Mouse (Mus musculus) cerebellum, postnatal 4 days (tissue): ENCODE results near the gene Maml2.

Source experiments
- DNase-seq, 2 experiments: peaks; one replicate each; pipeline ENCODE4 v3.0.0; 2022; ENCODE audit warnings: low spot score in 2 of 2, mixed read lengths in 1 of 2

Gene Maml2

DNA sequence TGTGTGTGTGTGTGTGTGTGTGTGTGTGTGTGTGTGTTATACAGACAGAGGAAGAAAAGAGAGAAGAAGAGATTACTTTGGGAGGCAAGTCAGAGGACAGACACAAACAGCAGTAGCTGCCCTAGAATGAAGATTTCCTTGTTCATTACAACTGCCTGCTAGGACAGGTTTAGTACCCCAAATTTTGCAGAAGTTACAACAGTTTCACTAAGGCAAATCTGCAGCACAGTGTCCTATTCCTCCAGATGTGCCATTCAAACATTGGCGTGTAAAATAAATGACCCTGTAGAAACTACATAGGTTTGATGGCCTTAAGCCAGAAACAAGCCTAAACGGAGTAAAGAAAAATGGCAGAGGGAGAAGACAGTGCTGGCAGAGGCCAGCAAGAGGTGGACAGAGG is 195.1 kb downstream of the Maml2 start:
- DNase-seq, result no peak

DNA sequence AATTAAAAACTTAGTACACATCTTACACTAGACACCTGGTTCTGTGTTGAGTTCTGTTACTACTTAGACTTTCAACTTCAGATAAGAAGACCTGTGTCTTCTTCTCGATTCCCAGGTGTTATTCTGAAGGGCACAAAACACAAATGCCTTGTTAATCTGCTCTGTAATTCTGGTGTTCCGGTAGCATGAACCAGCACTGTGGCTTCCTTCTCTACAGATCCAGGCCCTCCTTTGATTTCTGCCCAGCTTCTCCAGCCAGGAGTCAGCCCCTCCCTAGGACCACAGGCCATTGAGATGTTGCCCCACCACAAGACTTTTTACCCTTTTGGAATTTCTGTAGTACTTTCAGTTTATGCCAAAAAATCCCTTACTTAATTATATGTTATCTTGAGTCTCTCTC is 196.0 kb downstream of the Maml2 start:
- DNase-seq, result no peak

DNA sequence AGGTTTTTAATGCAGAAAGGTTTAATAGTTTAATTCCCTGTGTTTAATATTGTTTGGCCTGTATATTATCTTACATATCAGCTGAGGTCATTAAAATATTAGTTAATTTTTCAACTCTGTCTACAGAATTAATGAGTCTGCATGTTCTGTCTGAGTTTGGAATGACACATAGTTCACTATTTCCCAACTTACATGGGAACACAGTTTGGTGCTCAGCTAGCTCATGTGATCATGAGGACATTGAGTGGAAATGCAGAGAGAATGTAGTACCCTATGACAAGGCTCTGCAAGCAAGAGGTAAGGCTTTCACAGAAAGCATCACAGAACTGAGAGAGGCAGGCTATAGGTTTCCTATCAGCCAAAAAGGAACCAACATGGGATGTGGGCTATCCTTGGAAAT is 197.8 kb downstream of the Maml2 start:
- no peak for DNase-seq

DNA sequence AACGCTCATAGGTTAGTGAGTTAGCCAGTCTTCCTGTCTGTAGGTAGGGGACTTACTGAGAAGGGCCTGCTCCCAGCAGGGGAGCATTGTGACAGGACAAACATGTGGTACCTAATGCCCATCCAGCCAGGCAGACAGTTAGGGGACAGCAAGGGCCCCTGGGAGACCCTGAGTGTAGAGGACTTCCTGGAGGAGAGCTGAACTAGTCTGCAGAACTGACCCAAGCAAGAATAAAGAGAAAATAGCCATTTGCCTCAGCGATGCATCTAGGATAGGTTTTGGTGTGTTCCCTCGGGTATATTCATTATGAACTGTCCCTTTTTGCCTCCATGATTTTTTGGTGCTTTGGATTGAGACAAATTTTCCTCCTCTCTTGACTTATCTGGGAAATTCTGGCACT is 199.3 kb downstream of the Maml2 start:
- DNase-seq, result no peak

DNA sequence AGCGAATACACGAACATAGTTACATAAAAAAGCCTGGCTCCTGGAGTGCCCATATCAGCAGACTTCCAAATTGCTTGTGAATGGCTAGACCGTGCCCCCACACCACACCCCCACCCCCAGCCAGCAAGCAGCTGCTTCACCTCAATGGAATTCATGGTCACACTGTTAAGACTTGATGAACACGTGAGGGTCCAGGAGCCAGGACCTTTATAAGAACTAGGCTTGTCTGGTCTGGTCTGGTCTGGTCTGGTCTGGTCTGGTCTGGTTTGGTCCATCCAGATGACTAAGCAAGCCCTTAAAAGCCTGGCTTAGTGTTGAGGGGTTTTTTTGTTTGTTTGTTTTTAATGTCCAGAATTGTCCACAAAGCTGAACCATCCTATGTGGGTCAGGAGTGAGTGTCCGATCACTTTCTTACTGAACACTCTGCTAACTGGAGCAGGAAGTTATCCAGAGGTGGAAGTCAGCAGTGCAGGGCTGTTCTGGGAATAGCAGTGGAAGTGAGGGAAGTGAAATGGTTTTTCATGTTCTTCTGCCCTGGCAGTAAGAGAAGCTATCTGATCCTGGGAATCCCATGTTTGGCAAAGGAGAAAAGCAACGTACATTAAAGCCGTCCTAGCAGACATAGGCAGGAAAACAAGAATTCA is 200.1 kb downstream of the Maml2 start:
- DNase-seq, result no peak

DNA sequence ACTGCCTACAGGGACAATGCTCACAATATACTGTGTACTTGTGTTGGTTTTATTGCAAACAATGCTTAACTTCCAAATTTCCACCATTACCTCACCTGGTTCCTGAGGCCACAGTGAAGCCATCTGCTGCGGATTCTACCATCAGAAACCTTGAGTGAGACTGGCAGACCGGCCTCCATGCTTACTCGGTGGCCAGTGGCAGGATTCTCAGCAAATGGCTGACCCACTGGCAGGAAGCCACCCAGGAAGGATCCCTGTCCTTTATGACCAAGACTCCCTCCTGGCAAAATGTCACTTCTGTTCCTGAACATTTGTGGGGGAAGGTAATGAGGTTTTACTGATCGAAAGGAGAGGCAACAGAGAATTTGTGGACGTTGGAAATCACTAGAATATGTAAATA is 202.3 kb downstream of the Maml2 start:
- DNase-seq, result no peak

DNA sequence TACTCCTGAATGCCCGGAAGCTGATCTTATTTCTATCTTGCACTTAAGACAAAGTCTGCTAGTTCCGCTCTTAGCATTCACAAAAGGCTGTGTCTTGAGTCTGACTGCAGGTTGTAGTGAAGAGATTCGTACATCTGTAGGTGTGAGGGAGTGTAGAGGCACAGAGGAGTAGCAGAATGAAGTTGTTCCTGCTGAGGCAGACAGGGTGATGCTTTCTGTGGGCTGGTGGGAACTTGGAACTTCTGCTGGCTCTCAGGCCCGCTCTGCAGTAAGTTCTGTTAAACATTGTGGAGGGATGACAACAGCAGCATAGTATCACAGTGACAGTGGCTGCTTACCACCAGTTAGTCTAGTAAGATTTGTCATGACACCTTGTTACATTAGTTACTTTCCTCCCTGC is 207.3 kb downstream of the Maml2 start:
- DNase-seq, result no peak

DNA sequence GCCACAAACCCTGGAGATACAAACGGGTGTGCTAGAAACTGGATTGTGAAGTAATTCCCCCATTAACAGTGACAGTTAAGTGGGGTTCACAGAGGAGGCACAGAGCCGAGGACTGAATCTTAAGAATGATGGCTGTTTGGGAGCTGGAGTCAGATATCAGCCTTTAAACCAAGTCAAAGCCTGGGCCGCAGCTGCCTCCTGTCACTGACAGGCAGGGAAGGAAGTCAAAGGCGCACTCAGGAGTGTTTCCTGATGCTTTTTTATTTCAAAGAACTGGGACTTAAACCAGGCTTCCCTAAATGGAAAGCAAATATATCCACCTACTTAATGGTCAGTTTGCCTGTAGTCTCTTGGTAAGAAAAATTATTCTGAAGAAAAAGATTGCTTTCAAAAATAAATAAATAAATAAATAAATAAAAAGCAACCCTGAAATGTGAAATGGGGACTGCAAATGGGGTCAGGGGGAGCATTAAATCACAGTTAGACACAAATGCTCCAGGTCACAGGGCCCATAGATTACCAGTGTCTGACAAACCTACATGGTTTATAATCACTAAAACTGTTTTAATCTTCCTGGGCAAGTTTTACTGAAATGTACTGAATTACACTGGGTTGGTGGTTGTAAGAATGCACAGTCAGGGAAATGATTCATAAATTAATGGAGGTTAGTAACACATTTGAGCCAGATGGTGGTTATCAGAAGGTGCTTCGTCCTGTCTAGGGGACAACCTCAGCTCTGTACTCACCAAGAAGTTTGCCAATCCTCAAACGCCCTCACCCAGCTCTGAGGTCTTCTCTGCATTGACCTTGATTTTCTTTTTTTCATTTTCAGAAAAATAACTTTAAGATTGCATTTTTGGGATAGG is 209.4 kb downstream of the Maml2 start:
- DNase-seq, result no peak

DNA sequence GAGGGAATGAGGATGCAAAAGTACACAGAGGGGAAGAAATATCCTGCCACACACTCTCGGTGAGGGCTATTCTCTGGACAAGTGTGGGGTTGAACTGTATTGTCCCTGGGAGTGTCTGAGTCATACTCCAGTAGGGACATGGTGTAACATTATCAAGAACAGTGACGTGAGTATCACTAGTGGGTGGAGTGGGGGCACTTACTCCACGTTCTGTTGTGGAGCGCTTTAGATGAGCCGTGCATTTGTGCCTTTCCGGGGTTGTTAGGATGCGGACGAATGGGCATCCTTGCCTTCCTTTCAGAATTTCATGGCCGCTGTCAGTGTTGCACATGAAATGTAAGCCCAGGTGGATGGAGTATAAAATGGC is 210.0 kb downstream of the Maml2 start:
- DNase-seq, result no peak

DNA sequence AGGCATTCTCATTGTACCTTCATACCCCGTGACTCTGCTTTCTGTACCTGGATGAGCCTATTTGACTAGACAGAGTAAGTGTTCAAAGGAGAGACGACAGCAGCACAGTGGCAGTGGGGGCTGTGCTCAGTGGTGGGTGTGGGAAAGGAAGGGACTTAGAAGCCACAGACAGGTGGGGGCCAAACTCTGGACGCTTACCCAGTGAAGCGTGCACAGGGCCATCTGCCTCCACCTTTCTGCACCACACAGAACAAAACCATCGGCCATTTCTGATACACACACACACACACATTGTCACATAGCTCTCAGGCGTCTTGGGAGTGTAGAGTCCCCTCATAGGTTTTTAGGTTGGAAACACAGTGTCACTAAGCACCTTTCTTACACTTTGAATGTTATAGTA is 212.0 kb downstream of the Maml2 start:
- DNase-seq, result peak in 1 of 2 experiments; percentile 27

DNA sequence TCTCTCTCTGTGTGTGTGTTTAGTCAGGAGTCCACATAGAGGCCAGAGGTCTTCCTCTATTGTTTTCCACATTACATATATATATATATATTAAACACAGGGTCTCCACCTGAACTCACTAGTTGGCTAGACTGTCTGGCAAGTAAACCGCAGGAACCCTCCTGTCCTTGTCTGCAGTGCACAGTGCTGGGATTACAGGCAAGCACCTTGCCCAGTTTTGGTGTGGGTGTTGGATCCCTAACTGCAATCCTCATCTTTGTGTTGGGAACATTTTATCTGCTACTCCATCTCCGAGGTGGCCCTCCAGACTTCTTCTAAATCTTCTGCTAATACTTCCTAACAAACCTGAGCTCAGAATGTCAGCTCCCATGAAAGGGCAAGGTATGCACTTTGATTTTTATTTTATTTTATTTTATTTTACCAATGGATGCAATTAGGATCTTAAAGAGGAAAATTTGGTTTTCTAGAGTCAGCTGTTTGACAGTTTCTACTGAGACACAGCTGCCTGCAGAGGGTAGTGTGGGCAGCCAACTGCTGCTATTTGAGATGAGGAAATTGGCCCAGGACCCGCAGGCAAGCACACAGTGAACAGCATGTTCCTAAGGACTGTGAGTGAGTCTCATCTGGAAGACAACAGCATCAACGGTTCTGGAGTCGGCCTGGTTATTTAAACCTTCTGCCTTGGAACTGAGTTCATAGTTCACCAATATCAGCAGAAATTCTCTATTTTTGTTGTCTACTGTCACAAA is 213.0 kb downstream of the Maml2 start:
- no peak for DNase-seq

DNA sequence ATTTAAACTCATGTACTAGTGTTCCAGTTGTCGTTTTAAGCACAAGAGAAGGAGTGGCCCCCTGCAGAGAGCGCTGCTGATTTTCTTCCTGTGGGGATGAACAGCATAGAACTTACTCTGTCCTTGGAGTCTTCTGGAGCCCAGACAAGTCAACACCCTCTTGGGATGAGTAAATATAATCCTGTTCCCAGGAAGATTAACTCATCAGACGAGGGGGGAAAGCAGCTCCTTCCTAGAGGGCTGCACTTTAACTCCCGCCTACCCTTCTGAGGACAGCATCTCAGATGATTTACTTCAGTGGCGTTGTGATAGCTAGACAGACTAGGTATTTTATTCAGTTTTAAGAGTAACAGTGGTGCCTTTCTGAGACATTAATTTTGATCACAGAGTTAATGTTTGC is 215.4 kb downstream of the Maml2 start:
- no peak for DNase-seq

DNA sequence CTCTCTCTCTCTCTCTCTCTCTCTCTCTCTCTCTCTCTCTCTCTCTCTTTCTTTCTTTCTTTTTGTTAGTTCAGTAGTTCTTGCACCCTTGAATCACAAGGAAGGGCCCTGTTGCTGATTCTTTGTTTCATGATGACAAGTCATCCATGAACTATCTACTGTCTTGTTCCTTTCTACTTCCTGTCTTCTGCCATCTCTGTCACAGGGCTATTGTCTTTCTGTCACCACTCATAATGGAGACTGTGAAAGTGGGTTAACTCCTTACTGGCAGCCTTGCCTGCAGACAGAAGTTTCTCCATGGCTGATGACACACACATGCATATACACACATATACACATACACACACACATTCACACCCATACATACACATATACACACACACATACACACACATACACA is 216.7 kb downstream of the Maml2 start:
- no peak for DNase-seq

DNA sequence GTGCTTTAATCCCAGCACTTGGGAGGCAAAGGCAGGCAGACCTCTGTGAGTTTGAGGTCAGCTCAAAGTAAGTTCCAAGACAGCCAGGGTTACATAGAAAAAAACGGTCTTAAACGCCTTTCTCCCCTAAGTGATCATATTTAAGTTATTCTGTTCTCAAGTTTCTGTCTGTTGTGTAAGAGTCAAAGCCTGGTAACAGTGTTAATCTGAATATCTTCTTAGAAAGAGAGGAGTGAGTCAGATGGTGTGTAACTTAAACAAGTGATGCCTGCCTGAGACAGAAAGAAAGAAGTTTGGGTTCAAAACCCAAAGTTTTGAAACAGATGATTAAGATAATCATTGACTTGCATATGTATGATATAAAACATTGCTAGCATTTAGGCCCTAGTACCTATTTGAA is 218.2 kb downstream of the Maml2 start:
- DNase-seq, result no peak

DNA sequence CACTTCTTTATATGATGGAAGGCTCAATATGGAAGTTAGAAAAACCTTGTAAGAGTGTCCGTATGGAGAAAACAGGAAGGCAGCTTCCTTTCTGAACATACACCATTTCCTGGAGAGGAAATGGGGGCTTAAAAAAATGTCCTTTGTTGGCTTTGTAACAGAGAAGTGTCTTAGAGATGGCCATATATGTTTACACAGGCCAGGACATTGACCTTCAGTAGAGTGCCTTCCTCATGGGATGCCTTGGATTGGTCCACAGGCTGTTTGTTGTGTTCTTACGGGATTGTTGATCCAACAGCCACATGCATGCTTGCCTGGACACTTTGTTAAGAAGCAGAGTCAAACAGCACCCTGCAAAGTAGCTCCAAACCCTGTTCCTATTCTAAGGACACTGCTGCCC is 220.3 kb downstream of the Maml2 start:
- DNase-seq, result no peak

DNA sequence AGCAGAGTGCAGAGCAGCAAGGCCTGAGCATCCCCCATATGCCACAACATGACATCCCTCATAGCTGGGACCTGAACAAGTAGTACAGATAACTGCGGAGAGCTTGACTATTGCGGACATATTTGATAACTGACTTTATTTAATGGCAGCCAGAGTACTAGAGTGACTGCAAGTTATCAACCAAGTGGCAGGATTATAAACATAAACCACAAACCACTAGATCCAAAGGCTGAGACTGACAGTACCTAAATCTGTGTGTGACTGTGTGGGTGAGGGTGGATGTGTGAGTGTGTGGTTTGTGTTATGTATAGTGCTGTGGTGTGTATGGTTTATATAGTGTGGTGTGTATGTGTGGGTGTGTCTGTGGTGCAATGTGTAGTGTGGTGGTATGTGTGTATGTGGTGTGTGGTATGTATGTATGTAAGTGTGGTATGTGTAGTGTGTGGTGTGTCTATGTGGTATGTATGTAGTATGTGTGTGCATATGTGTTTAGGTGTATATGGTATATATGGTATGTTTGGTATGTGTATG is 220.7 kb downstream of the Maml2 start:
- DNase-seq, result no peak

DNA sequence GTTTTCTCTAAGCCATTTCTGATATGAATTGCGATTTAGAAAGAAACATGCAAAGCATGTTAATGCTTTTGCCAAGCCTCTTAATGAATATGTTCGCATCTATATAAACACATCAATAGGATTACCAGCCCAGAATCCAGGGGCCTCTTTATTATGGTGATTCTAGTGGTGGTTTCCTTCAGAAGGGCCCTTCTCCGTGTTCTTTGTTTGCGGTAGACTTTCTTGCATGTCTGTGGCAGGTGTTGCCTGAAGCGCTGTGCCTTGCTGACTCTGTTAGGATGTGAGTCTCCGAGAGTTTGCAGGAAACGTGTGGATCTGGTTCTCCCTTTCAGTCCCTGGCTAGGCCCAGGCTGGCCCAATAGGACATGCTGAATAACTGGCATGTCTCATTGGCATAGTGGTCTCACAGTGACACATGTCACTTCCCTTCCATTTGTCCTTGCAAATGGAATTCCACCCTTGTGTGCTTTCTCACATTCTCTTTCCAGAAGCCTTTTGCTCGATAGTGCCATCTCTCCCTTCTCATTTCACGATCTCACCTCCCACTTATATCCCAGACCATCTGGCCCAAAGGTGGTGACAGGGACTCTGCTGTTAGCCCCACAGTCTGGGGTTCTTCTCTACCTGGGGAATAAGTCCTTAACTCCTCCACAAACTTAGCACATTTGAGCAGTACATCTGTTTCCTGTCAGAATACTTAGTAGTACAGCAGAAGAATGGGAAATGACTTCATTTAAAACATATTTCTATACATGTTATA is 224.5 kb downstream of the Maml2 start:
- DNase-seq, result no peak

DNA sequence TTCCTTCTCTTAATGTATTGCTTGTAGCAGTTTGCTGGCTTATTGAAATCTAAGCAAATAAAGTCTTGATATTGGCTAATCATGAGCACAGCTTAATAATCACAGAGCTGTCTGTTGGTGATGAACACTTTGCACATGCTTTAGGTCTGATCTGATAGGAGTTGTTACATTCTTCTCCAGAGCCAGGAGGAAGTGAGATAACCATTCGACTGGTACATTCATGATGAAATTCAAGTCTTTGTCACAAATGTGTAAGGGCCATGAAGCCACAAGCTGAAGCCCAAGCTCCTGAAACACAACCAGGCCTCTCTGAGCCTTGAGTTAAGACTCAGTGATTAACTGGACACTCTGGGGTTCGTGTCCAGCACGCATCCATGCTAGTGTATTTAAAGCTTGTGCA is 225.3 kb downstream of the Maml2 start:
- DNase-seq, result no peak

DNA sequence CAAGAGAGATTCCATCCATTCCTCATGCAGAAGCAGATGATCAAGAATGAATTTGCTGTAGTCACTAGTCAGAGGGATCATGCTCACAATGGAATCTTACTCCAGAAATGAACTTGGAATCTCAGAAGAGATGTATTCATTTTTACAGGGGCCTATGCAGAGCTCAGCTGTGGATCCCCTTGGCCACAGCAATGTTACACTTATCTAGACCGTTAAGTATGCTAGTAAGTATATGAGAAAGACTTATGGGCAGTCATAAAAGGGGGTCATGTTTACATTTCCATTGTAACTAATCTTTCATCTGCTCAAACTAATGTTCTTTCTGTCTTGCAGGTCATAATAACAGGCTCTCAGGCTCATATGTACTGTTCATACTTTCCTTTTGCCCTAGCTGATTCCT is 227.3 kb downstream of the Maml2 start:
- DNase-seq, result no peak

DNA sequence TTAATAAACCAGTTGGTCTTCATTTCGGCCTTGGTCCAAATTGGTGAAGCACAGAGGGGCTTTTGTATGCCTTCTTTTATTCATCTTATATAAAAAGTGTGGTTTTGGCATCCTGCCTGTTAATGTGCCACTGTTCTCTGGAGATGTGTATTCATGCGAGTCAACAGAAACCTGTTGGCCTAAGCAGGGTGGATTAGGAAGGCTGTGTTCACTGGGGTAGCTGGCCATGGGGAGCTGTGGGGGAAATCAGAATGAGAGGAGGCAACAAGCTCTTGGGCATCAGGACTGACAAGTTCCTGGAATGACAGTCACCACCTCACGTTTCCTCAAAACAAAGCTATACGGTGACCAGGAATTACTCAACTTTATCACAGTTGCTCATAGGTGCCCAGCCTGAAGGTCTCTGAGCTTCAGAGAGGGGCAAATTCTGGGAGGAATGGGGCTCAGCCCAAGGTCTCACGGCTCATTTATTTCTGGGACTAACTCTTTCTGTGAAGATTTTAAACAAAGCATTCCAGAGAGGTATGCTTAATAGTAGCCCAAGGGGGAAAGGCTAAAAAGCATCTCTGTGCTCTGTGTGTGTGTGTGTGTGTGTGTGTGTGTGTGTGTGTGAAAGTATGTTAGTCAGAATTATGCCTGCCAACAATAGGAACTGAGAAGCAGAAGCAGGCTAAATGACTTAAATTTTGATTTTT is 228.0 kb downstream of the Maml2 start:
- no peak for DNase-seq

DNA sequence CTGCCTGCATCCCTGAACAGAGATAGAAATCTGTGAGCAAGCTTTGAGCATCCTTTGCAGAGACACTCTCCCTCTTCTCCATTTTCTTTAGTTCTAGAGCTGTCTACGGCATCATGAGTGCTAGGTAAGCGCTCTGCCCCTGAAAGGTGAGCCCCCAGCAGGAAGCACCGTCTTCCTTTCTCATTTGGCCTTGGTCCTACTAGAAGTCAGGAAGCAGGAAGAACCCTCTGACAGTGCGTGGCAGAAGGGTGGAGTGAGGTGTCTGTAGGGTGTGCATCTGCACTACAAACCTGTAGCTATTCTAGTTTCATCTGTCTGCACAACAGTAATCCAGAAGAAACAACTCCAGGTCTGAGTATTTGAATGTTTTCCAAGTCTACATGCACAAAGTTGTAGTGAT is 232.8 kb downstream of the Maml2 start:
- no peak for DNase-seq
